Mouse (Mus musculus): ENCODE data around the gene Ptges2. TPM values are rescaled to one million over a fixed set of nuclear protein-coding genes. Genes with fewer than 3 reads are reported as not detected.

The Ptges2 gene
- total RNA-seq, 2 experiments from 2014 or later, result 0.42 TPM; not detected in 1

GRCm38 (mm10) chr2:32367315-32367714 is 28.4 kb upstream of the Ptges2 start:
- ATAC-seq (replicated peaks; ENCODE audit: low FRiP score, poor library complexity, severe bottlenecking), result no peak

- no peak for ATAC-seq (replicated peaks; ENCODE audit: low FRiP score, poor library complexity, severe bottlenecking)
Observed at GRCm38 (mm10) chr2:32374191-32374590, 21.5 kb upstream of the Ptges2 start.

GRCm38 (mm10) chr2:32375317-32375940 is 20.3 kb upstream of the Ptges2 start:
- no peak for ATAC-seq (replicated peaks; ENCODE audit: low FRiP score, poor library complexity, severe bottlenecking)

GRCm38 (mm10) chr2:32376963-32377362 is 18.7 kb upstream of the Ptges2 start:
- ATAC-seq (replicated peaks; ENCODE audit: low FRiP score, poor library complexity, severe bottlenecking), result no peak

- ATAC-seq (replicated peaks; ENCODE audit: low FRiP score, poor library complexity, severe bottlenecking), result no peak
Observed at GRCm38 (mm10) chr2:32380001-32380500, 15.6 kb upstream of the Ptges2 start.

- peak; percentile 26 for ATAC-seq (replicated peaks; ENCODE audit: low FRiP score, poor library complexity, severe bottlenecking)
Observed at GRCm38 (mm10) chr2:32381141-32381774, 14.4 kb upstream of the Ptges2 start.

- ATAC-seq (replicated peaks; ENCODE audit: low FRiP score, poor library complexity, severe bottlenecking), result peak; percentile 87
Observed at GRCm38 (mm10) chr2:32381775-32382223, 13.9 kb upstream of the Ptges2 start, which contains the start of gene 1110008P14Rik. TSS of gene 1110008P14Rik (minus strand) at chr2:32381938.

GRCm38 (mm10) chr2:32382689-32383088 is 13.0 kb upstream of the Ptges2 start:
- ATAC-seq (replicated peaks; ENCODE audit: low FRiP score, poor library complexity, severe bottlenecking), result no peak

GRCm38 (mm10) chr2:32387706-32388490 is 7.8 kb upstream of the Ptges2 start, which contains the start of gene Lcn2:
TSS of gene Lcn2 (minus strand) at chr2:32388252.
- no peak for ATAC-seq (replicated peaks; ENCODE audit: low FRiP score, poor library complexity, severe bottlenecking)

- ATAC-seq (replicated peaks; ENCODE audit: low FRiP score, poor library complexity, severe bottlenecking), result no peak
Observed at GRCm38 (mm10) chr2:32389157-32389556, 6.5 kb upstream of the Ptges2 start.

GRCm38 (mm10) chr2:32390871-32391270 is 4.8 kb upstream of the Ptges2 start:
- no peak for ATAC-seq (replicated peaks; ENCODE audit: low FRiP score, poor library complexity, severe bottlenecking)

GRCm38 (mm10) chr2:32392063-32392462 is 3.6 kb upstream of the Ptges2 start:
- no peak for ATAC-seq (replicated peaks; ENCODE audit: low FRiP score, poor library complexity, severe bottlenecking)

GRCm38 (mm10) chr2:32394973-32395372 is 723 bp upstream of the Ptges2 start:
- peak; percentile 23 for ATAC-seq (replicated peaks; ENCODE audit: low FRiP score, poor library complexity, severe bottlenecking)

GRCm38 (mm10) chr2:32395946-32396621 is 388 bp downstream of the Ptges2 start:
- peak; percentile 66 for ATAC-seq (replicated peaks; ENCODE audit: low FRiP score, poor library complexity, severe bottlenecking)

GRCm38 (mm10) chr2:32396695-32397094 is 999 bp downstream of the Ptges2 start:
- no peak for ATAC-seq (replicated peaks; ENCODE audit: low FRiP score, poor library complexity, severe bottlenecking)

GRCm38 (mm10) chr2:32404663-32405062 is 9.0 kb downstream of the Ptges2 start:
- peak; percentile 85 for ATAC-seq (replicated peaks; ENCODE audit: low FRiP score, poor library complexity, severe bottlenecking)

- no peak for ATAC-seq (replicated peaks; ENCODE audit: low FRiP score, poor library complexity, severe bottlenecking)
Observed at GRCm38 (mm10) chr2:32407144-32407824, 11.6 kb downstream of the Ptges2 start.

GRCm38 (mm10) chr2:32408429-32409424 is 13.0 kb downstream of the Ptges2 start:
- ATAC-seq (replicated peaks; ENCODE audit: low FRiP score, poor library complexity, severe bottlenecking), result no peak
